Mouse (Mus musculus): ENCODE data around the gene Clec2d. TPM values are rescaled to one million over a fixed set of nuclear protein-coding genes. Genes with fewer than 3 reads are reported as not detected.

The Clec2d gene
- polyA plus RNA-seq, 1 experiment from 2014 or later = 1.1 TPM

- 22% methylated on average over 1 of the region's 1 CpGs for WGBS
- Histone ChIP-seq H3K27ac (ENCODE audit: low read depth, low read length) (no peak overlapping the region), H3K4me3 (ENCODE audit: low read depth, low read length) (no peak overlapping the region), H3K27me3 (replicated peaks; ENCODE audit: control insufficient read depth, insufficient read depth, low read length) (no peaks in the 10 kb centered on the region), H3K4me1 (replicated peaks; ENCODE audit: control insufficient read depth, insufficient read depth, low read length) (no peaks in the 10 kb centered on the region), H3K9ac (ENCODE audit: low read depth, low read length) (no peak overlapping the region), H3K36me3 (ENCODE audit: control insufficient read depth, insufficient read depth) (no peaks in the 10 kb centered on the region), H3K4me2 (replicated peaks; ENCODE audit: low read depth) (0 out of 2 replicates have a peak overlapping the region, but pooled peaks have one; percentile 9), H3K9me3 (ENCODE audit: control insufficient read depth) (no peaks in the 10 kb centered on the region)
- no peak for TF ChIP-seq CTCF (IDR thresholded peaks at IDR 0.05; ENCODE audit: low read depth)
- peak; percentile 63 for ATAC-seq
Observed at GRCm38 (mm10) chr6:129204342-129204741, 23.9 kb downstream of the Clec2d start.

- WGBS = 54% methylated on average over 3 of the region's 3 CpGs
- Histone ChIP-seq H3K4me2 (replicated peaks; ENCODE audit: low read depth) (no peak overlapping the region), H3K27ac (ENCODE audit: low read depth, low read length) (no peak overlapping the region), H3K9ac (ENCODE audit: low read depth, low read length) (no peak overlapping the region), H3K27me3 (replicated peaks; ENCODE audit: control insufficient read depth, insufficient read depth, low read length) (no peaks in the 10 kb centered on the region), H3K9me3 (ENCODE audit: control insufficient read depth) (no peaks in the 10 kb centered on the region), H3K4me3 (ENCODE audit: low read depth, low read length) (no peak overlapping the region), H3K36me3 (ENCODE audit: control insufficient read depth, insufficient read depth) (no peaks in the 10 kb centered on the region), H3K4me1 (replicated peaks; ENCODE audit: control insufficient read depth, insufficient read depth, low read length) (no peaks in the 10 kb centered on the region)
- peak; percentile 86 for ATAC-seq
- TF ChIP-seq CTCF (IDR thresholded peaks at IDR 0.05; ENCODE audit: low read depth) = no peak
Observed at GRCm38 (mm10) chr6:129204838-129205237, 24.4 kb downstream of the Clec2d start.

- peak overlapping the region; percentile 70 for H3K27ac ChIP-seq (ENCODE audit: low read depth, low read length)
- WGBS = 46% methylated on average over 5 of the region's 5 CpGs
- TF ChIP-seq CTCF (IDR thresholded peaks at IDR 0.05; ENCODE audit: low read depth) = no peak
Observed at GRCm38 (mm10) chr6:129208891-129209519, 28.6 kb downstream of the Clec2d start.

GRCm38 (mm10) chr6:129209785-129210446 is 29.5 kb downstream of the Clec2d start:
- Histone ChIP-seq H3K36me3 (ENCODE audit: control insufficient read depth, insufficient read depth) (no peaks in the 10 kb centered on the region), H3K4me3 (ENCODE audit: low read depth, low read length) (no peak overlapping the region), H3K27me3 (replicated peaks; ENCODE audit: control insufficient read depth, insufficient read depth, low read length) (no peaks in the 10 kb centered on the region), H3K27ac (ENCODE audit: low read depth, low read length) (peak overlapping the region; percentile 70; the same call in 1 of the 2 replicates), H3K9me3 (ENCODE audit: control insufficient read depth) (no peaks in the 10 kb centered on the region), H3K4me2 (replicated peaks; ENCODE audit: low read depth) (no peak overlapping the region), H3K4me1 (replicated peaks; ENCODE audit: control insufficient read depth, insufficient read depth, low read length) (0 out of 2 replicates have a peak, but pooled peaks cover 4% of the 10 kb centered on the region), H3K9ac (ENCODE audit: low read depth, low read length) (no peak overlapping the region)
- no peak for ATAC-seq
- WGBS = 73% methylated on average over 1 of the region's 1 CpGs
- no peak for TF ChIP-seq CTCF (IDR thresholded peaks at IDR 0.05; ENCODE audit: low read depth)

More at GRCm38 (mm10) chr6:129208891-129209519, 28.6 kb downstream of the Clec2d start:
- H3K9me3 ChIP-seq (ENCODE audit: control insufficient read depth) = no peaks in the 10 kb centered on the region
- 0 out of 2 replicates have a peak, but pooled peaks cover 4% of the 10 kb centered on the region for H3K4me1 ChIP-seq (replicated peaks; ENCODE audit: control insufficient read depth, insufficient read depth, low read length)
- peak; percentile 50 for ATAC-seq
- no peak overlapping the region for H3K9ac ChIP-seq (ENCODE audit: low read depth, low read length)
- H3K4me2 ChIP-seq (replicated peaks; ENCODE audit: low read depth) = no peak overlapping the region; the same call in 1 of the 2 replicates
- no peak overlapping the region for H3K4me3 ChIP-seq (ENCODE audit: low read depth, low read length)
- H3K27me3 ChIP-seq (replicated peaks; ENCODE audit: control insufficient read depth, insufficient read depth, low read length) = no peaks in the 10 kb centered on the region
- H3K36me3 ChIP-seq (ENCODE audit: control insufficient read depth, insufficient read depth) = no peaks in the 10 kb centered on the region

GRCm38 (mm10) chr6:129210447-129210790 is 30.0 kb downstream of the Clec2d start:
- Histone ChIP-seq H3K4me3 (ENCODE audit: low read depth, low read length) (no peak overlapping the region), H3K4me1 (replicated peaks; ENCODE audit: control insufficient read depth, insufficient read depth, low read length) (0 out of 2 replicates have a peak, but pooled peaks cover 4% of the 10 kb centered on the region), H3K4me2 (replicated peaks; ENCODE audit: low read depth) (no peak overlapping the region), H3K36me3 (ENCODE audit: control insufficient read depth, insufficient read depth) (no peaks in the 10 kb centered on the region), H3K9ac (ENCODE audit: low read depth, low read length) (no peak overlapping the region), H3K27ac (ENCODE audit: low read depth, low read length) (no peak overlapping the region), H3K27me3 (replicated peaks; ENCODE audit: control insufficient read depth, insufficient read depth, low read length) (no peaks in the 10 kb centered on the region), H3K9me3 (ENCODE audit: control insufficient read depth) (no peaks in the 10 kb centered on the region)
- TF ChIP-seq CTCF (IDR thresholded peaks at IDR 0.05; ENCODE audit: low read depth) = no peak
- no peak for ATAC-seq
- WGBS = 77% methylated on average over 4 of the region's 4 CpGs

GRCm38 (mm10) chr6:129212421-129213195 is 32.2 kb downstream of the Clec2d start:
- Histone ChIP-seq H3K36me3 (ENCODE audit: control insufficient read depth, insufficient read depth) (no peaks in the 10 kb centered on the region), H3K9ac (ENCODE audit: low read depth, low read length) (no peak overlapping the region), H3K9me3 (ENCODE audit: control insufficient read depth) (no peaks in the 10 kb centered on the region), H3K4me1 (replicated peaks; ENCODE audit: control insufficient read depth, insufficient read depth, low read length) (0 out of 2 replicates have a peak, but pooled peaks cover 4% of the 10 kb centered on the region), H3K4me3 (ENCODE audit: low read depth, low read length) (no peak overlapping the region), H3K27ac (ENCODE audit: low read depth, low read length) (peak overlapping the region; percentile 50; the same call in 1 of the 2 replicates), H3K4me2 (replicated peaks; ENCODE audit: low read depth) (peak overlapping the region; percentile 17; the same call in 1 of the 2 replicates), H3K27me3 (replicated peaks; ENCODE audit: control insufficient read depth, insufficient read depth, low read length) (no peaks in the 10 kb centered on the region)
- no peak for TF ChIP-seq CTCF (IDR thresholded peaks at IDR 0.05; ENCODE audit: low read depth)
- no peak for ATAC-seq
